Mouse (Mus musculus) limb, embryonic 10.5 days (tissue): ENCODE data around the gene Hspa12a. TPM values are rescaled to one million over a fixed set of nuclear protein-coding genes. Genes with fewer than 3 reads are reported as not detected.

Experiments
- DNase-seq: peaks from one replicate; pipeline ENCODE4 v3.0.0-alpha.2; 2017; ENCODE audit warnings: low spot score
- H3K27ac ChIP-seq: fragments of 300-500 bp; sonication (generic); 2 replicates; pipeline ENCODE4 v1.5.1; 2016; ENCODE audit warnings: mild to moderate bottlenecking
- H3K27me3 ChIP-seq: fragments of 300-500 bp; sonication (generic); 2 replicates; pipeline ENCODE4 v1.6.1; 2016; ENCODE audit warnings: low read depth, mild to moderate bottlenecking; ENCODE audit not compliant: poor library complexity, severe bottlenecking
- H3K36me3 ChIP-seq: fragments of 300-500 bp; sonication (generic); 2 replicates; pipeline ENCODE4 v1.6.1; 2016; ENCODE audit warnings: mild to moderate bottlenecking, moderate library complexity
- H3K4me1 ChIP-seq: fragments of 300-500 bp; sonication (generic); 2 replicates; pipeline ENCODE4 v1.6.1; 2016
- H3K4me3 ChIP-seq: fragments of 300-500 bp; sonication (generic); 2 replicates; pipeline ENCODE4 v1.5.1; 2016; ENCODE audit warnings: mild to moderate bottlenecking, moderate library complexity
- H3K9me3 ChIP-seq: fragments of 300-500 bp; sonication (generic); replicated peaks from 2 replicates; pipeline ENCODE4 v1.6.1; 2016; ENCODE audit warnings: mild to moderate bottlenecking
- WGBS: fragments of 180-500 bp; shearing (Covaris S2); methylation state at CpG from one replicate; pipeline ENCODE4 v1.1.7; 2016; 5-methylcytosine and 5-hydroxymethylcytosine counted together
- polyA plus RNA-seq: library from polyadenylated mRNA; unstranded; fragments of >200 nt; fragmentation: Nextera tagmentation; extraction: Ambion mirVana; gene quantifications from 2 replicates; pipeline ENCODE4 v1.2.1, GENCODE M21; 2016

The Hspa12a gene
- polyA plus RNA-seq, 1 experiment from 2014 or later = 3.6 TPM

DNA sequence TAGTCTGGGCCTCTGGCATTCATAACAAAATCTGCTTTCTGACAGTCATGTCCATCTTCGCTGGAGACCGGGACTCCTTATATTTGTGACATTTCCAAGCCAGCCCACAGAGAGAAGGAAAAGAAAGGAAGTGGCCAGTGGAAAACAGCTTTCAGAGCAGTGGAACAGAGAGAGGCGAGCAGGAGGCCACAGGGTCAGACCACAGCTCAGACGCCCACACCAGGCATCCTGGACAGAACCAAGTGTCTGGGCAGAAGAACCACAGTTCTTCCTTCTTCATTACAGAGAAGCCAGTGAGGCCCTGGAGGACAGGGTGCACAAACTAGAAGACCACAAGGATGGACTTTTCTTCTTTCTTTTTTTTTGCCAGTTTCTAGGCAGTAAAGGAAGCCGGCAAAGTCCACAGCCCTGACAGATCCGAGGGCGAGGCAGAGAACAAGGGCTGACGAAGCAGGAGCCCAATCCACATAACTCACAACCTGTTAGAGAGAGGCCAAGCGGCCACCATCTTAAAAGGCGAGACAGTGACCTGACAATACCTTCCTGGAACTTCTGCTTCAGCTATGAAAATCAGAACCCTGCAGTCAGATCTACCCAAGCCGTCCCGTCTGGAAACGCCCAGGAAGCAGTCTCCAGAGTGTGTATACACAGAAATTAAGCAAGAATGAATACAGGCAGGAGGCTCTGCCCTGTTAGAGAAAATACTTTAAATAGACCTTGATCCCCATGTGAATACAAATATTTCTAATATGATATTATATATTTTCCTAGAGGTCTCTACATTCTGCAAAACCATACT lies 93.9 kb downstream of the Hspa12a start:
- Histone ChIP-seq H3K4me3 (no peak overlapping the region), H3K27ac (no peak overlapping the region), H3K9me3 (no peaks in the 10 kb centered on the region), H3K27me3 (no peaks in the 10 kb centered on the region), H3K36me3 (0 out of 2 replicates have a peak, but pooled peaks cover 4% of the 10 kb centered on the region), H3K4me1 (peaks cover 3% of the 10 kb centered on the region)
- no peak for DNase-seq
- 86% methylated on average over 13 of the region's 13 CpGs for WGBS

DNA sequence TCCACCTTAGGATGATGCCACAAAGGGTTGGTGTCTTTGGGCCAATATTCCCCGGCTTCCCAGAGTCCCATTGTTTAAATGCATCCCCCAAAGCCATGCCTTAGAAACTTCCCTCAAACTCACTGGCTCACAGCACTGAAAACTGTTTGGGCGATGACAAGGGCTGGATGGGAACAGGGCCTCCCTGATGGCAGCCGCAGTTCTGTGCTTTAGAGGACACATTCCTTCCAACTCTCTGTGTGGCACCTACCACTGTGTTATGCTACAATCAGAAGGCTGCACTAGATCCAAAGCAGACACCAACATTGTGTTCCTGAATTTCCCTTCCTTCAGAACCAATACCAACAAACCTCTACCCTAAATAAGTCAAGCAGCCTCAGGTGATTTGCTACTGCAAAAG lies 99.8 kb downstream of the Hspa12a start:
- Histone ChIP-seq H3K9me3 (no peaks in the 10 kb centered on the region), H3K4me1 (peaks cover 17% of the 10 kb centered on the region; the same call in 1 of the 2 replicates), H3K27ac (no peak overlapping the region), H3K36me3 (0 out of 2 replicates have a peak, but pooled peaks cover 4% of the 10 kb centered on the region), H3K27me3 (no peaks in the 10 kb centered on the region), H3K4me3 (no peak overlapping the region)
- 88% methylated on average over 3 of the region's 3 CpGs for WGBS
- no peak for DNase-seq

DNA sequence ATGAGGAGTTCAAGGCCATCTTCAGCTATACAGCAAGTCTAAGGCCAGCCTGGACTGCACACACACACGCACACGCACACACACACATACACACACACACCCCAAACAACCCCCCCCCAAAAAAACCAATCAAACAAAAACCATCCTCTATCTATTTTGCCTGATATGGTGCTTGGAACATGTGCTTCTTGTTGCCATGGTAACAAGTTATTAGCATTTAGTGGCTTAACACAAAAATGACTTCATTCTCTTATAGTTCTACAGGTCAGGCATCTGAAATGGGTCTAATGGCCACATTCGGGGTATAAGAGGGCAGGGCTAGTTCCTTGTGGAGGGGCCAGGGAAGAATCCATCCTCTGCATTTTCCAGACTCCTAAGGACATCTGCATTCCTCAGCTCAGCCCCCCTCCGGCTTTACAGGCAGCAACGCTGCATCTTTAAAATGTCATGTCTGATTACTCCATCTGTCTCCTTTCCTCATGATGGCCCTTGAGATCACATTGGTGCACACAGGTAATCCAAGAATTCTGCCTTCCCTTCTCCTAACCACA lies 102.7 kb downstream of the Hspa12a start:
- Histone ChIP-seq H3K27me3 (no peaks in the 10 kb centered on the region), H3K9me3 (no peaks in the 10 kb centered on the region), H3K4me1 (peaks cover 23% of the 10 kb centered on the region), H3K36me3 (0 out of 2 replicates have a peak, but pooled peaks cover under 1% of the 10 kb centered on the region), H3K27ac (no peak overlapping the region), H3K4me3 (no peak overlapping the region)
- 88% methylated on average over 5 of the region's 5 CpGs for WGBS
- no peak for DNase-seq

DNA sequence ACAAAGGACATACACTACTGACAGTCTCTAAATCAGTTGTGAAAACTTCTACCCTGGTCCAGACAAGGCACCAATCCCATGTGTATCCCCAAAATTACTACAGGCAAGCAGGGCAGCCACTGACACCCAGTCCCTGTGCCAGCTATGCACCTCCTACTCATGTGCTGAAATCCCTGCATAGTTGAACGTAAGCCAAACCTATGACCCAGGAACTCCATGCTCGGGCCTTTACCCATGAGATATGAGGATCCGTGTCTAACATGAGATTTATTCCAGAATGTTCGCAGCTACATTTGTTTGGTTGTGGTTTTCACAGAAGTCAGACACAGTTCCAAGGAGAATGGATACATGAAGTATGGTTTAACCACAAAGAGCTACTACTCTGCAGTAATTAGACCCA lies 103.6 kb downstream of the Hspa12a start:
- Histone ChIP-seq H3K27ac (no peak overlapping the region), H3K27me3 (no peaks in the 10 kb centered on the region), H3K36me3 (no peaks in the 10 kb centered on the region), H3K4me3 (no peak overlapping the region), H3K4me1 (peaks cover 23% of the 10 kb centered on the region), H3K9me3 (no peaks in the 10 kb centered on the region)
- no peak for DNase-seq
- 92% methylated on average over 4 of the region's 4 CpGs for WGBS

DNA sequence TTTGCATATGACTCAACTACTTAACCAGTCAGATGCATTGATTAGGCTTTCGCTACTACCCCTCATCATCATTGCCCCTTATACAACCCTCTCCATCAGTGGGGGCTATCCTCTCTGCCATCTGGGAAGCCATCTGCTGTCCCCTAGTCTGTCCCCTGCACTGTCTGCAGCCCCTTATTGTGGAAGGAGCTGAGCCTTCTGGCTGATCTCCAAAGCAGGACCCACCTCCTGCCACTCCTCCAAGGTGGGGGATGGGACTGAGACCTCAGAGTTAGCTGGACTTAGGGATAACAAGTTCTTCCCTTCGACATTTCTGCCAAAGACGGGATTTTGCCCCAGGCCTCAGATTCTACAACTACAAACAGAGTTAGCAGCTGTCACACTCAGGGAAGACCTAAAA lies 104.1 kb downstream of the Hspa12a start:
- H3K27ac ChIP-seq = no peak overlapping the region
- WGBS = 67% methylated on average over 3 of the region's 3 CpGs
- no peaks in the 10 kb centered on the region for H3K9me3 ChIP-seq
- H3K4me3 ChIP-seq = no peak overlapping the region
- no peaks in the 10 kb centered on the region for H3K27me3 ChIP-seq
- H3K4me1 ChIP-seq = peaks cover 23% of the 10 kb centered on the region
- H3K36me3 ChIP-seq = no peaks in the 10 kb centered on the region
- DNase-seq = no peak

DNA sequence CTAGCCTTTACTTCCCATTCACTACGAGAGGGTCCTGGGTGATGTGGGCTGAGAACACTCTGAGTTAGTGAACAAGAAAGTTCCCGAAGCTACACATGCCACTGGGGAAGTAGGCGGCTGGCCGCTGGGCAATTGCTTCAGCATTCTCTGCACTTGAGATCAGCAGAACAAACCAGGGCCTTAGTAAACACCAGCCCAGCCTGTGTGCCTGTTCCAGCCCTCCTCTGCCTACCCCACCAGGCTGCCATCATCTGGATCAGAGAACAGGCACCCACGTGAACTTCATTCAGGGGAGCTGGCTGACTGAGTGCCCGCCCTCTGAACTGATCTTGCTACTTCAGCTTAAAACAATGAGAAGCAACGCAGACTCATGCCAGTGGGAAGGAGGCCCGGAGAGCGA lies 104.7 kb downstream of the Hspa12a start:
- Histone ChIP-seq H3K27me3 (no peaks in the 10 kb centered on the region), H3K36me3 (no peaks in the 10 kb centered on the region), H3K4me3 (no peak overlapping the region), H3K9me3 (no peaks in the 10 kb centered on the region), H3K4me1 (peaks cover 23% of the 10 kb centered on the region), H3K27ac (0 out of 2 replicates have a peak overlapping the region, but pooled peaks have one; percentile 9)
- no peak for DNase-seq
- 77% methylated on average over 9 of the region's 9 CpGs for WGBS

DNA sequence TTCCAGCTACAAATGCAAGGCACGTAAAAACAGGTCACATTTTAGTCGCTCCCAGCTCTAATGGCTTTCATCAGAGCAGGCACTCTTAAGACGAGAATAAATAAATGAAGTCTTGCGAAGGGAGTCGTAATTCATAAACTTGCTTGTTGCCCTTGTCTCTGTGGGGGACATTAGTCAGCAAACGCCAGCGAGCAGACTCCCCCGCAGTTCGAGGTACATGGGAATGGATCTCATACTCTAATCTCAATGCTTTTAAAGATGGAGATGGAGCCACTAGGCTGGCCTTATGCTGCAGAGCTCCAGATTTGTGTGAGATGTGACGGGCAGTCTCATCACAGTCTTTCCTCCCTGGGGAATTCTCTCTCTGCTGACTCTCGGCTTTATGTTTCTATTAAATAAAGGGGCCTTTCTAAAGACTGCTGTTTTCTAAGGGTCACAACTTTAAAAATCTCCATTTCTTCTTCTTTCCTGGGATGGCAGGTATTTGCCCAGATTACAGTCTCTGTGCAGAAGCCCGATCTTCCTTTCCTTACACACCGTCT lies 109.7 kb downstream of the Hspa12a start:
- DNase-seq = no peak
- 67% methylated on average over 13 of the region's 13 CpGs for WGBS
- H3K36me3 ChIP-seq = no peaks in the 10 kb centered on the region

DNA sequence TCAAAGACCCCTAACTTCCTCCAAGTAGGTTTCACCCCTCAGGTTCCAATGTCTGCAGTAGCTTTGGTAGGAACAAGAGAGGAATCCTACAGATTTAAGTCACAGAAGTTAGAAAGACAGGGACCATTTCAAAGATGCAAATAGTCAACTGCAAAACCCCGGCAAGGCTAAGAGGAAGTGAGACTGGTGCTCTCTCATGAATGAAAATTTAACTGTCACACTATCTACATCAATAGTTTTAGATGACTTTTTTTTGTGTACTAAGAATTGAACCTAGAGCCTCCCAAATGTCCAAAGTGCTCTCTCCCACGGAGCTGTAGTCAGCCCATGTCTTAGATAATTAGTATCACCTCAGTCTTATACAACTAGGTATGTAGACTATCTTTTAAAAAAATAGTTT lies 110.5 kb downstream of the Hspa12a start:
- no peak overlapping the region for H3K27ac ChIP-seq
- 85% methylated on average over 2 of the region's 2 CpGs for WGBS
- H3K4me1 ChIP-seq = no peaks in the 10 kb centered on the region
- no peak for DNase-seq
- H3K4me3 ChIP-seq = no peak overlapping the region
- H3K9me3 ChIP-seq = no peaks in the 10 kb centered on the region
- no peaks in the 10 kb centered on the region for H3K36me3 ChIP-seq
- H3K27me3 ChIP-seq = no peaks in the 10 kb centered on the region

More for the DNA sequence above, 109.7 kb downstream of the Hspa12a start:
- Histone ChIP-seq H3K9me3 (no peaks in the 10 kb centered on the region), H3K4me1 (peaks cover 6% of the 10 kb centered on the region; the same call in 1 of the 2 replicates), H3K27ac (no peak overlapping the region), H3K4me3 (no peak overlapping the region), H3K27me3 (no peaks in the 10 kb centered on the region)

DNA sequence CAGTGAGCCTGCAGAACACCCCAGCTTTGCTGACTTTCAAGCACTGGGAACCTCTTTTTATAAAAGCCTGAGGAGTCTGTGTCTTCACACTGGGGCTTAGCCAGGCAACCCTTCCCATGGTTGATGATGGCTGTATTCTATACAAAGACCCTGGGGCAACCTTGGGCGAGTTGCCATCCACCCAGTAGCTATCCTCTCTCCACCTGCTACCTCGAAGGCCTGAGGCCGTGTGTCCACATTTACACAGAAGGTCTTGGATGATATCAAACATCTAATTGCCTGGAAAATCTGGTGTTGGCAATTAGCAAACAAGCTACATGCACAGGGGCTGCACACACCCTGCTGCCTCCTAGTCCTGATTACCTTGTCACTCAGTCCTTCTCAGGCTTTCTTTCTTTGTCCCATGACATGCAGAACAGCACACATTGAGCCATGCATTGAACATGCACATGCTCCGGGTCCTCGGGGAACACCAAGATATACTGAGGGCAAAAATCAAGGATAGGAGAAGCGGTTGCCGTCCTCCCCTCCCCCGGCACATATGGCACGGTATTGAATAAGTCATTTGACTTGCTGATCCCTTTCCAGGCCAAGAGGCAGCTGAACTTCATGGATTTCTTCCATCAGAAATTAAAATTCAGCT lies 112.1 kb downstream of the Hspa12a start:
- no peaks in the 10 kb centered on the region for H3K27me3 ChIP-seq
- H3K4me1 ChIP-seq = no peaks in the 10 kb centered on the region
- no peaks in the 10 kb centered on the region for H3K9me3 ChIP-seq
- no peaks in the 10 kb centered on the region for H3K36me3 ChIP-seq
- no peak overlapping the region for H3K4me3 ChIP-seq
- DNase-seq = no peak
- H3K27ac ChIP-seq = no peak overlapping the region
- 91% methylated on average over 9 of the region's 9 CpGs for WGBS

DNA sequence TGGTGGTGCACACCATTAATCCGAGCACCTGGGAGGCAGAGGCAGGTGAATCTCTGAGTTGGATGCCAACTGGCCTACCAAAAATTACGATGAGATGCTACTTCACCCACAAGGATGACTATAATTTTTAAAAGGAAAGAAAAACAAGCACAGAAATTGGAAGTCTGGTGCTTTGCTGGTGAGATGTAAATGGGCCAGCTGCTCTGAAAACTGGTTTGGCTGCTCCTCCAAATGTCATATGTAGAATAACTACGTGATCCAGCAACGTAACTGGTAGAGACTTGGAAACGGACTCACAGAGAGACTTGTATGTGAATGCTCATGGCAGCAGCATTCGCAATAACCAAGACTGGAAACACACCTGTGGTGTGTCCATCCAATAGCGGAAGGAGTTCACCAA lies 113.3 kb downstream of the Hspa12a start:
- Histone ChIP-seq H3K4me3 (no peak overlapping the region), H3K27me3 (no peaks in the 10 kb centered on the region), H3K27ac (no peak overlapping the region), H3K9me3 (no peaks in the 10 kb centered on the region), H3K36me3 (no peaks in the 10 kb centered on the region), H3K4me1 (no peaks in the 10 kb centered on the region)
- DNase-seq = no peak
- 95% methylated on average over 7 of the region's 7 CpGs for WGBS

DNA sequence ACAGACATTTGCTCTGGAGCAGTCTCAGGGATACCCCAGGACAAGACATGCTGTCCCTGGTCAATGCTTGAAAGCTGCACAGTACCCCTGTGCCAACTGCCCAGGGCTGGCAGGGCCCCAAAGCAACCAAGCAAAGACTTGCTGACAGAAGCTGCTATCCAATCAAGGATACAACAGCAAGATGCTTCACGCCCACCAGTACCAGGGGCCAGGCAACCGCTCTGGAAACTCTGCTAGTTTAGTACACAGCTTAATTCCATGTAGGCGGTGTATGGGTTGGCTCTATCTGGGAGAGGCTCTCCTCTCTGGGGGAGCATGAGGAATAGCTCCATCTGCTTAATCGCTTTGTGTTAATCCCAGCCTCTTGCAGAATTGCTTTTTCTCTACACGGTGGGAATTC lies 113.9 kb downstream of the Hspa12a start:
- H3K4me3 ChIP-seq = no peak overlapping the region
- WGBS = 90% methylated on average over 5 of the region's 5 CpGs
- no peaks in the 10 kb centered on the region for H3K36me3 ChIP-seq
- no peaks in the 10 kb centered on the region for H3K4me1 ChIP-seq
- H3K27me3 ChIP-seq = no peaks in the 10 kb centered on the region
- H3K27ac ChIP-seq = no peak overlapping the region
- H3K9me3 ChIP-seq = no peaks in the 10 kb centered on the region
- DNase-seq = no peak

DNA sequence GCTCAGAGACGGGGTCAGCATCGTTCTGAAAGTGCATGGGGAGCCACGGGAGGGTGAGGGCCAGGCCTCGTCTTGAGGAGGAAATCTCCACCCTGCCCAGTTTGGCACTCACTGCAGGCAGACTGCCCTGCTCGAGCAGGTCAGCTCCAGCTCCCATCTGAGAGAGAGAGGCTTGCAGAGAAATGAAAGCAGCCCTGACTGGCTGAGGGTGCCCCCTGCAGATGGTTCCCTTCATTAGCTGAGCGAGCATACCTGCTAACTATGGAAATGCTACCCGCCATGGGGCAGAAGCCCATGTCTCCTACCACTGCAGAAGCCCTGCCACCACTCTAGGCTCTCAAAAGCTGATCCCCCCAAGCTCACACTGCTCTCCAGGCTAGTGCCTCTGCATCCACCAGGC lies 115.8 kb downstream of the Hspa12a start:
- no peaks in the 10 kb centered on the region for H3K36me3 ChIP-seq
- no peak for DNase-seq
- WGBS = 62% methylated on average over 7 of the region's 7 CpGs
- H3K4me3 ChIP-seq = no peak overlapping the region
- no peak overlapping the region for H3K27ac ChIP-seq
- no peaks in the 10 kb centered on the region for H3K9me3 ChIP-seq
- peaks cover 3% of the 10 kb centered on the region for H3K4me1 ChIP-seq
- H3K27me3 ChIP-seq = no peaks in the 10 kb centered on the region

DNA sequence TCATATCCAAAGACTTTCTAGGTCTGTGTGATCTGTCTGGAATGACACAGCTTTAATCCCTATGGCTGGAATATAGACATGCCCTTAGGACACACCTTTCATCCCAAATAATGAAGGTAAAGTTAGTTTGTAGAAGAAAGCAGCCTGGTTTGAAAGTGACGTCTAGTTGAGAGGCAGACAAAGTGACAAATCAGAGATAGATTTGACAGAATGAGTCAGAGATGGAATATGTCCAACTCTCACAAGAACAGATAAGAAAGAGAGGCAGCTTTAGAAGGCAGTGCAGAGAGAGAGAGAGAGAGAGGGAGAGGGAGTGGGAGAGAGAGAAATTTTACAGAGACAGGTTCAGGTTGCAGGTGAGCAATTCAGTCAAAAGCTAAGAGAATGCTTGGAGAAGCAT lies 119.1 kb downstream of the Hspa12a start:
- Histone ChIP-seq H3K9me3 (no peaks in the 10 kb centered on the region), H3K36me3 (no peaks in the 10 kb centered on the region), H3K4me1 (peaks cover 8% of the 10 kb centered on the region), H3K27ac (no peak overlapping the region), H3K27me3 (no peaks in the 10 kb centered on the region), H3K4me3 (no peak overlapping the region)
- DNase-seq = no peak
- 79% methylated on average over 1 of the region's 1 CpGs for WGBS
